Mouse (Mus musculus) right cerebral cortex, postnatal 36 days (tissue): ENCODE measurements around the gene Csmd2.
"Not testable (repeated sequence)": the region's sequence is repeated elsewhere in the genome, so short reads cannot be mapped to it uniquely, and the experiment has no call there.

ENCODE experiments used
- DNase-seq, 2 experiments: peaks; one replicate each; pipeline ENCODE4 v3.0.0; 2022; ENCODE audit warnings: low spot score in 2 of 2, mixed read lengths in 1 of 2

Gene Csmd2

DNA sequence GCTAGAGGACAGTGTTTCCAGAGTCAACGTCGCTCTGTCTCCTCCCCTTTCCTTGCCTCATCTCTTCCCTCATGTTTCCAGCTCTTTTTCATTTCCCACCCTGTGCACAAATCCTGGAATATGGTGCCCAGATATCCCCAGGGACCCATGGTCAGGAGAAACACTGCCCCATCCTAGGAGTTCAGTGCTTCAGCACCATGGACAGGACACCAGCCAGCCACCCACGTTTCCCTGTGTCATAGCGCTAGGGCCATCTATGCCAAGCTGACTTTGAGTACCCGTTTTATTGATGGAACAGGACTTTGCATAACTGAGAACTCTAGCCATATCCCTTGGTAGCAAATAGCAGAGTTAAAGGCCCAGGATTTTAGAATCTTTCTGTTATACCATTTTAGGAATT lies 55.0 kb downstream of the Csmd2 start:
- DNase-seq, result no peak

GRCm38 (mm10) chr4:128048716-128049115 lies 61.1 kb downstream of the Csmd2 start:
- no peak for DNase-seq

DNA sequence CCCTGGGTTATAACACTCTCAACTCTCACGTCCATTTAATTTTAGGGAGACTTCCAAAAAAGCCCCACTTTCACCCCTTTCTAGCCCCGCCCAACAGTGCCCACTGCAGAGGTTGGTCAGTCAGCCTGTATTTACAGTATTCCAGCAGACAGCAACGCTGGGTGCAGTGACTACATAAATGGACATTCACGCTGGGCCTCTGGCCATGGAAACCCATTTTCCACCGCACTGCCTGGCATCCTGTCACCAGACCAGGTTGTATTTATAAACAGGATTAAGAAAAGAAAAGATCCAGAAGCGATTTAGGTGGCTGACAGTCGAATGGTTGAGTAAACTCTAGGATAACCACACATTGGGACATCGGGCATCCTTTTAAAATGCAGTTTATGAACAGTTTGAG lies 65.0 kb downstream of the Csmd2 start:
- no peak for DNase-seq

GRCm38 (mm10) chr4:128061274-128061673 lies 73.6 kb downstream of the Csmd2 start:
- DNase-seq, result not testable (repeated sequence)

GRCm38 (mm10) chr4:128067189-128067588 lies 79.5 kb downstream of the Csmd2 start:
- no peak for DNase-seq

- no peak for DNase-seq
Measured at GRCm38 (mm10) chr4:128084466-128084865, 96.8 kb downstream of the Csmd2 start.

- peak; percentile 69 to 80 for DNase-seq
Measured at GRCm38 (mm10) chr4:128085096-128085495, 97.4 kb downstream of the Csmd2 start.

GRCm38 (mm10) chr4:128087147-128087606 lies 99.5 kb downstream of the Csmd2 start:
- no peak for DNase-seq

DNA sequence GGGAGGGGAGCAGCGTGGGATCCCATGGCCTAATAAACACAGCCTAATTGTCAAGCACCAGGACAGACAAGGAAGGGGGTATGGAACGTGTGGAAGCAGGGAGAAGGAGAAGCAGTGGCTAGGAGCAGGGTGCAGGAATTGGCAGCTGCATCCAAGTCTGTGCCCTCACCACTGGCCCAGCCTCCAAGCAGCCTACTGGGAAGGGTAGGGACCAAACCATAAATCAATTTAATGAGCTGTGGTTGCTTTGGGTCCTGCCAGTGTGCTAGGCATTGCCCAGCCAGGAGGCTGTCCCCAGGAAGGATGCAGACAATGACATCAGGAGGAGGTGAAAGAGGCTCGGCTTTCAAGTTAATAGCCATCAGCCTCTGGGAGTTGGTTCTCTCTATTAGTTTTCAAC lies 100.0 kb downstream of the Csmd2 start:
- no peak for DNase-seq

- DNase-seq, result no peak
Measured at GRCm38 (mm10) chr4:128088264-128088663, 100.6 kb downstream of the Csmd2 start.

DNA sequence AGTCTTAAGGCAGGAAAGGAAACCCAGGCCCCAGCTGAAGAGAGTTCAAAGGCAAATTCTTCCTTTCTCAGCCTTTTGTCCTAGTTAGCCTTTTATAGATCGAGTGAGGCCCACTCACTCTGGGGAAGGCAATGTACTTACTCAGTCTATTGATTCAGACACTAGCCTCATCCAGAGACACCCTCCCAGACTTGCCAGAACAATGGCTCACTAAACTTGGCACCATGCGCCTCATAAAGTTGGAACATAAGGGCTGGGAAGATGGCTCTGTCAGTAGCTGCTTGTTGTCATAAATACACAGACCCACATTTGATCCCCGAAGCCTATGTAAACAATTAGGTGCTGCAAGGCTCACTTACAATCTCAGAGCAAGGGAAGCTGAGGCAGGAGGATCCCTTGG lies 104.3 kb downstream of the Csmd2 start:
- DNase-seq, result no peak

- no peak for DNase-seq
Measured at GRCm38 (mm10) chr4:128099515-128099914, 111.9 kb downstream of the Csmd2 start.

GRCm38 (mm10) chr4:128100541-128100940 lies 112.9 kb downstream of the Csmd2 start:
- DNase-seq, result no peak

- DNase-seq, result no peak
Measured at GRCm38 (mm10) chr4:128116331-128116730, 128.7 kb downstream of the Csmd2 start.

- DNase-seq, result no peak
Measured at GRCm38 (mm10) chr4:128123281-128123680, 135.6 kb downstream of the Csmd2 start.

- DNase-seq, result no peak
Measured at GRCm38 (mm10) chr4:128124738-128125137, 137.1 kb downstream of the Csmd2 start.

- peak in 1 of 2 experiments; percentile 56 for DNase-seq
Measured at GRCm38 (mm10) chr4:128128546-128128945, 140.9 kb downstream of the Csmd2 start.

DNA sequence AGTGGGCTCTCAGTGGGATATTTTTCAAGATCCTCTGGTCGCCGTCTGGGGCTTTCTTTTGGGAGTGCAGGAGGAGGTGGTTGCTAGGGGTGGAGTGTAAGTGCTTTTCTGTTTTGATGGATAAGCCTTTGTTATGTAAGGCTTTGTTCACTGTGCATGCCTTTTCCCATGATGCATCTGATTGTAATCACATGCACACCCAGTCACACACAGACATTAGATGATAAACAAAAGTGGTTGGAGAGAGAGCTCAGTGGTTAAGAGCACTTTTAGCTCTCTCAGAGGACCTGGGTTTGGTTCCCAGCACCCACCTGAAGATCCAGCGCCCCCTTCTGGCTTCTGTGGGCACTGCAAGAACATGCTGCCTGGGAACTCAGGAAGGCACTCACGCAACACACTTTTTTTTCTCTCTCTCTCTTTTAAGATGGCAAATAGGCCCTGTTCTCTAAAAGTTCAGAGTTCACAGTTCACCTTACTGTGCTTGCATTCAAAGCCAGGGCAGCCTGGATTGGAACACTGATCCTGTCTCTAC lies 143.0 kb downstream of the Csmd2 start:
- no peak for DNase-seq

- no peak for DNase-seq
Measured at GRCm38 (mm10) chr4:128131666-128132065, 144.0 kb downstream of the Csmd2 start.

- no peak for DNase-seq
Measured at GRCm38 (mm10) chr4:128132876-128133646, 145.4 kb downstream of the Csmd2 start.

GRCm38 (mm10) chr4:128134348-128134994 lies 146.8 kb downstream of the Csmd2 start:
- no peak for DNase-seq

DNA sequence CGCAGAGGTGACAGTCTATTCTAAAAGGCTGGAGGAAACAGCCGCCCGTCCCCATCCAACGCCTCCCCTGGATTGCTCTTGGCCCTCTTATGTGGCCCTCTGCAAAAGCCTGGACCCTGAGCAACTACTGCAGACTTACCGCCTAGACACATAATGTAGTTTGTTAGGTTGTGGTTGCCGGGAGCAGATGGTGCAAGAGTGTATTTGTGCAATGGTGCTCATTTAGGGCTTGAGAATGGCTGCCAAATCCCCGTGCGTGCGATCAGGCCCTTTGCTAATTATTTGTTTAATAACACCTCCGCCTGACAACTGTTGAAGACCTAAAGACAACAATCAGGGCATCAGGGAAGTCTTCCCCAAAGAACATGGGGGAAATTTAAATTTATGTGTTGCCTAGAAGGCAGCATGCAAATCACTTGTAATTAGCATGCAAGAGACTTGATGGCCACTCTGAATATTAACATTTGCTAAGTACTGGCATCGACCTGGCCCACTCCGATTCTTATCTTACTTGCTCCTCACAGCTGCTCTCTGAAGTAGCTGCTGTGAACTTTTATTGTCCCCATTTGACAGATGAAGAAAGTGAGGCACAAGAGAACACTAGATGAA lies 147.5 kb downstream of the Csmd2 start:
- DNase-seq, result no peak
